Mouse (Mus musculus): Measurements from ENCODE around the gene Ankrd11.

The Ankrd11 gene

DNA sequence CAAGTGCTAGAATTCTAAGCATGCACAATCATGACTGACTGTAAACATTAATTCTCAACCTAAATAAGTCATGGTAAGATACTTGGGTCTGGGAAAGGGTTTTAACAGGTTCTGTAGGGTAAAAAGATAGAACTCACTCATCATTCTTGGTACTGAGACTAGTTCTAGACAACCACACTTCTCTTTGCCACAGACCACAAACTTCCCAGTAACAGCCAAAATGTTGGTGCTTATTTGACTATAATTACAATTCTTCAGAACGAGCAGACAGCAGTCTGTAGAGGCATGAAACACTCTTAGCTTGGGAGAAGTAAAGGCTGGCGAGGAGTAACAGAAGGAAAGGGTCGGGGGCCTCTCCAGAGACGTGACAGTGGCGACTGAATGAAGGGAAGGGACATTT lies 80.0 kb downstream of the Ankrd11 start:
- DNase-seq (ENCODE audit: low read depth, low spot score) = no peak

- no peak for DNase-seq (ENCODE audit: low read depth, low spot score)
Observed at GRCm38 (mm10) chr8:122961458-122961857, 80.6 kb downstream of the Ankrd11 start.

DNA sequence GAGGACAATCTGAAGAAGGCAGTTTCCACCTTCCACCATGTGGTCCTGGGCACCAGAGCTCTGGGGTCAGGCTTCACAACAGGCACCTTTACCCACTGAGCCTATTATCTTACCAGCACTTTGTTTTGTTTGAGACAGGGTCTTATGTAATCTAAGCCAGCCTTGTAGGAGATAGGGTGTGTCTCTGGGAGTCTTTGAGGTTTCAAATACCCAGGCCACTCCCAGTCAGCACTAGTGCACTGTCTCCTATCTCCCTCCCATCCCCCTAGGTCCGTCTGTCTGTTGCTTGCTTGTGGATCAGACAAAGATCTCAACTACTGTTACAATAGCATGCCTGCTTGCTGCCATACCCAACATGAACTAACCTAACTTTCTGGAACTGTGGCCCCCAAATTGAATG lies 81.1 kb downstream of the Ankrd11 start:
- DNase-seq (ENCODE audit: low read depth, low spot score) = peak; percentile 91

DNA sequence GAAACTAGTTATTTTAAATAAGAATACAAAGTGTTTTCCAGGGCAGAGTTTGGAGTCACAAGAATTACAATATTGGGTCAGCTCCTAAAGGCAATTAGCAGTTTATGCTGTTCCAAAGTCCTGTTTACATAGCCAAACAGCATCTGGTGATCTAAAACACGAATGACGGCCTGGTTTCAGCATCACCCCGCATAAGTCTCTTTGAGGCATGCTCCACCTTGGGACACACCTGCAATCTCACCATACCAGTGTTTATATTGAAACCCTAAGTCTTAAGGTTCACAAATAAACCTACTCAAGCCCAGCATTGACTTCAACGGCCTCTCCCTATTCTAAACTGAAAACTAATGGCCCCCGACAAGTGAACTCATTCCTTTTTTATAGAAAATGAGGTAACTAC lies 81.8 kb downstream of the Ankrd11 start:
- no peak for DNase-seq (ENCODE audit: low read depth, low spot score)

DNA sequence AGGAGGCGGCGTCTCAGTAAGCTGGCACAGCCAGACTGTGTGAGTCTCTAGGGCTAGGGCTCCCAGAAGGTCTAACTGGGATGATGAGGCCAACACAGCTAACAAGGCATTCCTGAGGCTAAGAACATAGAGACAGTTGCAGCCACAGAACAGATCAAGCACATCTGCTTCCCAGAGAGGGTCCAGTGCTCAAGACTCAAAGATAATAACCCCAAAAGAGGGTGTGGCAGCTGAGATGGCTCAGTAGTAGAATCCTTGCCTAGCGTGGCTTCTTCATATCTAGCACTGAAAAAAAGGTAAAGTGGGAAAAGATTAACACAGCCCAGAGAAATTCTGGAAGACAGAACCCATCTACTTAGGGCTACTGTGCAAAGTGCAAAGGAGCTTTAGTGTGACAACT lies 86.1 kb downstream of the Ankrd11 start:
- no peak for DNase-seq (ENCODE audit: low read depth, low spot score)

GRCm38 (mm10) chr8:122955195-122955594 lies 86.9 kb downstream of the Ankrd11 start:
- DNase-seq (ENCODE audit: low read depth, low spot score) = no peak

DNA sequence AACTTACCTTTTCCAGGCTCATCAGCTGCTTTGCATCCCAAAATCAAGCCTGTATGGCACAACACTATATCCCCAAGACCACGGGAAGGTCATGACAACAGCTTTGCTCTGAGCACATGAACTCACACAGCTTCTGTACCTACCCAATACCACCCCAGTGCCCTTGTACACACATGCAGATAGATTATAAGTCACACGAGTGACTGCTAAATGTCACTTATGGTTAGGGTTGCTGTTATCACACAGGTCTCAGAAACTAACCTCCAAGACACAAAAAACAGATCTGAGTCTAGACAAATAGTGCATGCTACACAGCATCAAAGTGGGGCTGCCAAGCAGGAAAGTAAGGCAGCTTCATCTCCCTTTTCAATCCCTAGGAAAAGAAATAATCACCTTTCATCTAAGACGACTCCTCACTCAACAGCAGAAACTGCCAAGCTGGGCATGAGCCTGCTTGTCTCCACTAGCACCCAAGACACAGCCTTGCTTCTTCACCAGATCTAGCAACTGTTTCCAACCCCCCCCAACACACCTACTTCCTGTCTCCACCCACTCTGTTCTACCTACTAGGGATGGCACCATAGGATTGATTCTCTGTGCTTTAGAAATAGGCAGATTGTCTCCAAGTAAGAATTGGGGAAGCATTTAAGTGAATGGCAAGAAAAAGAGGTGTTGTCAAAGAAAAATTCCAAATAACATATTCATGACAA lies 87.8 kb downstream of the Ankrd11 start:
- DNase-seq (ENCODE audit: low read depth, low spot score) = no peak

DNA sequence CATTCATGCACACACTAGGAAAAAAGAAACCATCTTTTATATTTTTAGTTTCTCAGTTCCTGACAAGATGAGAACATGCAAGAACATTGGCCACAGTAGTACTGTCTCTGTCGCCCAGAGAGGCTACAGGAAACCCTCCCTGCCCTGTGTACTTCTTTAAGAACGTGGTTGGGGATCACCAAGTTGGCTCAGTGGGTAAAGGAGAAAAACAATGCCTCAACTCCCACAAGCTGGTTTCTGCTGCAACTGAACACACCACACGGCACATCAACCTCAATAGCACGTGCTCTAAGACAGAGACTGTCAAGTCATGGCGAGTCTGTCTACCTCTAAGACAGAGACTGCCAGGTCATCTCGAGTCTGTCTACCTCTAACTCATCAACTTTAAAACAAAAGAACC lies 89.0 kb downstream of the Ankrd11 start:
- no peak for DNase-seq (ENCODE audit: low read depth, low spot score)

GRCm38 (mm10) chr8:122951456-122951855 lies 90.6 kb downstream of the Ankrd11 start:
- DNase-seq (ENCODE audit: low read depth, low spot score) = no peak

GRCm38 (mm10) chr8:122949701-122950100 lies 92.4 kb downstream of the Ankrd11 start:
- no peak for DNase-seq (ENCODE audit: low read depth, low spot score)

DNA sequence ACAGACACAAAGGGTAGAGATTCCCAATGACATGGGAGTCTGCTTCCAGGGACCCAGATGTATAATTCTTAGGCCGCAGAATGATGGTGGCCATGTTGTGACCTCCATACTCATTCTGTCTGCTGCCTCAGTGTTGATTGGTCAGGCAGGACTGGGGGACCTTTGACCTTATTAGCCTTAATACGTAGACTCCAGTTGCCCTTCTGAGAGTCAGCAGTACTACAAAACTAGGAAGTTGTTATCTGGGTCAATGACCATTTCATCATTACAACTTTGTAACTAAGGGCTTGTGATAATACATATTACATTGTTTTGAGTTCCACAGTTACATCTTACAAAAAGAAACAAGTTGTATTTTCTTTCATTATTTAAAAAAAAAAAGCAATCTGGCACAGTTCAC lies 96.3 kb downstream of the Ankrd11 start:
- DNase-seq (ENCODE audit: low read depth, low spot score) = no peak

GRCm38 (mm10) chr8:122942803-122943713 lies 99.0 kb downstream of the Ankrd11 start:
- peak; percentile 77 for DNase-seq (ENCODE audit: low read depth, low spot score)

DNA sequence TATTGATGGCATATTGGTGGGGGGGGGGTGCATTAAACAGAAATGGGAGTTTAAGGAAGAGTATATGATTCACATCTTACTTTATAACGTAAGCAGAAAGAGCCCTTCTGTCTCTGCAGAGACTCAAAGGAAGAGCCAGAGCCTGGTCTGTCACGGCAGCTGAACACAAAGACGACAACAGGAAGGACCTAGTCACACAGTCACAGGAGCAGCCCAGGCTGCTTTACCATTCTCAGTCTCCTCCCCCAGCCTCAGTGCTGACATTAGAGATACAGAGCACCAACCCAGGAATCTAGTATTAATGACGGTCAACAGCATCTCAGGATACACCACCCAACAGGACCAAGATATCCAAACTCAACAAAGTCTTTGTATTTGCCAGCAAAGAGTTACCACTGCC lies 103.5 kb downstream of the Ankrd11 start:
- DNase-seq (ENCODE audit: low read depth, low spot score) = no peak

GRCm38 (mm10) chr8:122938170-122938569 lies 103.9 kb downstream of the Ankrd11 start:
- no peak for DNase-seq (ENCODE audit: low read depth, low spot score)

DNA sequence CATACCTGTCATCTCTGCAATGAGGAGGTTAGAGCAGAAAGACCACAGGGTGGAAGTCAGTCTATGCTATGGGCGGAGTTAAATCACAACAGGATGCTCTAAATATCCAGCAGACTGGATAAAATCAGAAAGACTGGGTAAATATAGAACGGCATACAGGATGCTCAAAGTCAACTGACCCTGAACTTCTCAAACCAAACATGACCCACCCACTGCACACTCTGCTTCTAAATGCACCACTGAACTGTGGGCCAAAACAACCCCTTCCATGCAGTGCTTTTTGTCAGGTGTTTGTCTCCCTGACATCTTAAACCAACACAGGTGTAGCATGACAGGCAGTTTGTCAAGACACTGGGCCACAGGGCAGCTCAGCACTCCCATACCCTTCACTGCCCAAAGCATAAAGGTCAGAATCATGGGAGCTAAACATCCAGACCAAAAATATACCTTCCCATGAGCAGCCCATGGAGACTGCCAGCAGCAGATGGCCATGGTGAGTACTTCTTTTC lies 104.5 kb downstream of the Ankrd11 start:
- DNase-seq (ENCODE audit: low read depth, low spot score) = no peak

DNA sequence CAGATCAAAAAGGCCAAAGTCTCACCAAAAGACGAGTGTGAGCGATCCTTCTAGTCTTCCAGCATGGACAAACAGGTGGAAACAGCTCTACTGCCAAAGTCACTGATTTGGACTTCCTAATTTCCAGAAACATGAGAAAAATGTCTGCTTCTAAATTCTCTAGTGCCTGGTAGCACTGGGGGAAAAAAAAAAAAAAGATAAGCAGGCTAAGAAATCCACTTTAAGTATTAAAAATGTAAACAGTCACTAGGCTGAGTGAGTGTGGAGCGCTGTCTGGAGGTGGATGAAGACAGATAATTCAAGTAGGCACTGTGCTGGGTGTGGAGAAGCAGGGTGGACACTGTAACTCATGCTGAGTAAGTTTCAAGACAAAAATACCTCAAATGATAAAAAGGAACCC lies 106.2 kb downstream of the Ankrd11 start:
- no peak for DNase-seq (ENCODE audit: low read depth, low spot score)

- no peak for DNase-seq (ENCODE audit: low read depth, low spot score)
Observed at GRCm38 (mm10) chr8:122935118-122935517, 107.0 kb downstream of the Ankrd11 start.

GRCm38 (mm10) chr8:122933973-122934372 lies 108.1 kb downstream of the Ankrd11 start:
- DNase-seq (ENCODE audit: low read depth, low spot score) = no peak

GRCm38 (mm10) chr8:122932561-122932959 lies 109.5 kb downstream of the Ankrd11 start:
- DNase-seq (ENCODE audit: low read depth, low spot score) = no peak

GRCm38 (mm10) chr8:122931834-122932560 lies 110.1 kb downstream of the Ankrd11 start:
- no peak for DNase-seq (ENCODE audit: low read depth, low spot score)

DNA sequence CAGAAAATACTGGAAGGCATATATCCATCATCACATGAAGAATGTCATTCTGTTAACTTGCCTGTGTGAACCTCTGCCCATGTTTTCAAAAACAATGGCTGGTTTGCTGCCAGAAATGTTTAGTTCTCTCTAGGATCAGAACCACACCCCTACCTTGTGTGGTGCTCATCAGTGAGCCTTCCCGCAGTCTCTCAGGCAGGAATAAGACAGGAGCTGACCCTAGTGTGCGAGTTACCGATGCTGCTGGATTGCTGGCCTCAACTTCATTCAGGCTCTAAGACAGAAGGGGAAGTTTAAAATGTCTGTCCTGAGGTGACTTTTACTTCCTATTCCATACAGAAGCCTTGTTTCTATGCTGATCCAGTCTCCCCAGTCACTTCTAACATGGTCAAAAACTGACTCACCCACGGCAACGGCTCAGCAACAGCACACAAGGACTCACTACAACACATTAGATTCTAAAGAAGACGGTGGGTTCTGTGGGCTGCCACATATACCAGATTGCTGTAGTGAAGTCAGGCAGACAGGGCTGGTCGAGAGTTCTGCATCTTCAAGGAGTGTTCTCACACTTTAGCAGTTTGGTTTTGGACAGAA lies 113.3 kb downstream of the Ankrd11 start:
- DNase-seq (ENCODE audit: low read depth, low spot score) = no peak

GRCm38 (mm10) chr8:122927841-122928240 lies 114.2 kb downstream of the Ankrd11 start:
- no peak for DNase-seq (ENCODE audit: low read depth, low spot score)

All from ES-CJ7 (cell line).